Mouse (Mus musculus) neural tube, embryonic 15.5 days (tissue): ENCODE data around the gene Tmem150b. TPM values are rescaled to one million over a fixed set of nuclear protein-coding genes. Genes with fewer than 3 reads are reported as not detected.

Source experiments
- ATAC-seq: fragments of 200-750 bp; cut with Nextera tagmentation; 2 replicates; pipeline ENCODE4 v1.8.0; 2017; ENCODE audit warnings: mild to moderate bottlenecking, moderate TSS enrichment, moderate library complexity; ENCODE audit not compliant: low FRiP score
- H3K27ac ChIP-seq: fragments of 300-500 bp; sonication (generic); replicated peaks from 2 replicates; pipeline ENCODE4 v1.5.1; 2015; ENCODE audit warnings: mild to moderate bottlenecking, inconsistent platforms
- H3K27me3 ChIP-seq: fragments of 300-500 bp; sonication (generic); replicated peaks from 2 replicates; pipeline ENCODE4 v1.6.1; 2015; ENCODE audit warnings: inconsistent platforms
- H3K36me3 ChIP-seq: fragments of 300-500 bp; sonication (generic); 2 replicates; pipeline ENCODE4 v1.6.1; 2015; ENCODE audit warnings: inconsistent platforms
- H3K4me1 ChIP-seq: fragments of 300-500 bp; sonication (generic); 2 replicates; pipeline ENCODE4 v1.6.1; 2015; ENCODE audit warnings: inconsistent platforms
- H3K4me2 ChIP-seq: fragments of 300-500 bp; sonication (generic); 2 replicates; pipeline ENCODE4 v1.6.1; 2015; ENCODE audit warnings: inconsistent platforms, mild to moderate bottlenecking, moderate library complexity
- H3K4me3 ChIP-seq: fragments of 300-500 bp; sonication (generic); replicated peaks from 2 replicates; pipeline ENCODE4 v1.5.1; 2015; ENCODE audit warnings: mild to moderate bottlenecking, inconsistent platforms
- H3K9ac ChIP-seq: fragments of 300-500 bp; sonication (generic); replicated peaks from 2 replicates; pipeline ENCODE4 v1.6.1; 2015; ENCODE audit warnings: mild to moderate bottlenecking, inconsistent platforms
- H3K9me3 ChIP-seq: fragments of 300-500 bp; sonication (generic); replicated peaks from 2 replicates; pipeline ENCODE4 v1.6.1; 2016; ENCODE audit warnings: inconsistent platforms
- WGBS: fragments of 180-500 bp; shearing (Covaris S2); methylation state at CpG from one replicate; pipeline ENCODE4 v1.1.7; 2015; ENCODE audit warnings: mixed read lengths; 5-methylcytosine and 5-hydroxymethylcytosine counted together
- polyA plus RNA-seq: library from polyadenylated mRNA; unstranded; fragments of >200 nt; fragmentation: Nextera tagmentation; extraction: Ambion mirVana; gene quantifications from 2 replicates; pipeline ENCODE4 v1.2.1, GENCODE M21; 2015

Tmem150b gene
- polyA plus RNA-seq, 1 experiment from 2014 or later: 0.14 TPM

- no peaks in the 10 kb centered on the region for H3K9me3 ChIP-seq
- 0 out of 2 replicates have a peak, but pooled peaks cover 2% of the 10 kb centered on the region for H3K4me1 ChIP-seq
- H3K4me3 ChIP-seq: peak overlapping the region; percentile 28
- no peaks in the 10 kb centered on the region for H3K36me3 ChIP-seq
- H3K4me2 ChIP-seq: peak overlapping the region; percentile 58
- 43% methylated on average over 12 of the region's 12 CpGs for WGBS
- H3K9ac ChIP-seq: 0 out of 2 replicates have a peak overlapping the region, but pooled peaks have one; percentile 33
- ATAC-seq: peak; percentile 81
- H3K27ac ChIP-seq: no peak overlapping the region
- H3K27me3 ChIP-seq: 0 out of 2 replicates have a peak, but pooled peaks cover 4% of the 10 kb centered on the region
Measured at GRCm38 (mm10) chr7:4723508-4723907, 1.5 kb downstream of the Tmem150b start.

GRCm38 (mm10) chr7:4719276-4719675 lies 5.8 kb downstream of the Tmem150b start:
- H3K9me3 ChIP-seq: no peaks in the 10 kb centered on the region
- WGBS: 88% methylated on average over 3 of the region's 3 CpGs
- no peak overlapping the region for H3K9ac ChIP-seq
- ATAC-seq: no peak
- no peak overlapping the region for H3K4me2 ChIP-seq
- H3K4me1 ChIP-seq: 0 out of 2 replicates have a peak, but pooled peaks cover 2% of the 10 kb centered on the region
- peaks cover 30% of the 10 kb centered on the region for H3K36me3 ChIP-seq
- H3K27ac ChIP-seq: no peak overlapping the region
- H3K27me3 ChIP-seq: no peaks in the 10 kb centered on the region
- H3K4me3 ChIP-seq: no peak overlapping the region

- H3K9ac ChIP-seq: no peak overlapping the region
- no peak overlapping the region for H3K27ac ChIP-seq
- no peak for ATAC-seq
- H3K4me3 ChIP-seq: no peak overlapping the region
- H3K4me1 ChIP-seq: no peaks in the 10 kb centered on the region
- 77% methylated on average over 6 of the region's 6 CpGs for WGBS
- H3K9me3 ChIP-seq: no peaks in the 10 kb centered on the region
- no peaks in the 10 kb centered on the region for H3K27me3 ChIP-seq
- peaks cover 53% of the 10 kb centered on the region for H3K36me3 ChIP-seq
- no peak overlapping the region for H3K4me2 ChIP-seq
Measured at GRCm38 (mm10) chr7:4716955-4717354, 8.1 kb downstream of the Tmem150b start.

- Histone ChIP-seq H3K27ac (no peak overlapping the region), H3K4me1 (no peaks in the 10 kb centered on the region), H3K27me3 (no peaks in the 10 kb centered on the region), H3K4me2 (no peak overlapping the region), H3K9ac (no peak overlapping the region), H3K36me3 (peaks cover 94% of the 10 kb centered on the region), H3K4me3 (no peak overlapping the region), H3K9me3 (no peaks in the 10 kb centered on the region)
- WGBS: 93% methylated on average over 3 of the region's 3 CpGs
- no peak for ATAC-seq
Measured at GRCm38 (mm10) chr7:4712594-4712993, 12.5 kb downstream of the Tmem150b start.

GRCm38 (mm10) chr7:4705098-4705497 lies 20.0 kb downstream of the Tmem150b start:
- H3K4me2 ChIP-seq: no peak overlapping the region
- WGBS: 42% methylated on average over 18 of the region's 18 CpGs
- ATAC-seq: no peak
- no peak overlapping the region for H3K4me3 ChIP-seq
- H3K27me3 ChIP-seq: no peaks in the 10 kb centered on the region
- H3K27ac ChIP-seq: no peak overlapping the region
- H3K36me3 ChIP-seq: peaks cover 84% of the 10 kb centered on the region
- H3K9me3 ChIP-seq: no peaks in the 10 kb centered on the region
- H3K4me1 ChIP-seq: peaks cover 4% of the 10 kb centered on the region; the same call in 1 of the 2 replicates
- H3K9ac ChIP-seq: no peak overlapping the region

- Histone ChIP-seq H3K27me3 (no peaks in the 10 kb centered on the region), H3K27ac (no peak overlapping the region), H3K4me3 (no peak overlapping the region), H3K9me3 (no peaks in the 10 kb centered on the region), H3K4me1 (peaks cover 4% of the 10 kb centered on the region; the same call in 1 of the 2 replicates), H3K9ac (no peak overlapping the region), H3K36me3 (peaks cover 84% of the 10 kb centered on the region), H3K4me2 (no peak overlapping the region)
- no peak for ATAC-seq
- 91% methylated on average over 7 of the region's 7 CpGs for WGBS
Measured at GRCm38 (mm10) chr7:4703195-4703594, 21.9 kb downstream of the Tmem150b start.

GRCm38 (mm10) chr7:4702334-4702733 lies 22.7 kb downstream of the Tmem150b start:
- Histone ChIP-seq H3K4me2 (no peak overlapping the region), H3K36me3 (peaks cover 84% of the 10 kb centered on the region), H3K4me1 (peaks cover 4% of the 10 kb centered on the region; the same call in 1 of the 2 replicates), H3K4me3 (no peak overlapping the region), H3K9ac (no peak overlapping the region), H3K9me3 (no peaks in the 10 kb centered on the region), H3K27ac (no peak overlapping the region), H3K27me3 (no peaks in the 10 kb centered on the region)
- ATAC-seq: no peak
- WGBS: 45% methylated on average over 8 of the region's 8 CpGs

GRCm38 (mm10) chr7:4693004-4693403 lies 32.0 kb downstream of the Tmem150b start:
- Histone ChIP-seq H3K36me3 (peaks cover 49% of the 10 kb centered on the region), H3K4me3 (no peak overlapping the region), H3K27ac (no peak overlapping the region), H3K27me3 (no peaks in the 10 kb centered on the region), H3K9ac (no peak overlapping the region), H3K4me1 (peaks cover 24% of the 10 kb centered on the region), H3K4me2 (no peak overlapping the region), H3K9me3 (no peaks in the 10 kb centered on the region)
- ATAC-seq: no peak
- WGBS: 81% methylated on average over 6 of the region's 6 CpGs

- Histone ChIP-seq H3K4me1 (peaks cover 24% of the 10 kb centered on the region), H3K27ac (peak overlapping the region; percentile 89), H3K4me2 (peak overlapping the region; percentile 81), H3K4me3 (peak overlapping the region; percentile 80), H3K9ac (peak overlapping the region; percentile 100), H3K27me3 (no peaks in the 10 kb centered on the region), H3K36me3 (peaks cover 32% of the 10 kb centered on the region), H3K9me3 (no peaks in the 10 kb centered on the region)
- 6% methylated on average over 15 of the region's 35 CpGs for WGBS
- ATAC-seq: peak; percentile 74
Measured at GRCm38 (mm10) chr7:4690951-4691653, 33.9 kb downstream of the Tmem150b start.

- H3K4me1 ChIP-seq: peaks cover 24% of the 10 kb centered on the region
- H3K27ac ChIP-seq: peak within 1 kb of the TSS; percentile 89
- no peaks in the 10 kb centered on the region for H3K9me3 ChIP-seq
- peak within 1 kb of the TSS; percentile 100 for H3K9ac ChIP-seq
- peaks cover 25% of the 10 kb centered on the region for H3K36me3 ChIP-seq
- H3K4me3 ChIP-seq: peak within 1 kb of the TSS; percentile 80
- peak; percentile 93 for ATAC-seq
- peak within 1 kb of the TSS; percentile 81 for H3K4me2 ChIP-seq
- no peaks in the 10 kb centered on the region for H3K27me3 ChIP-seq
- 3% methylated on average over 7 of the region's 18 CpGs for WGBS
Measured at GRCm38 (mm10) chr7:4690387-4690786, 34.7 kb downstream of the Tmem150b start, which contains the start of gene Brsk1. Brsk1 (plus strand) TSS chr7:4690604.

- Histone ChIP-seq H3K4me3 (peak within 1 kb of the TSS; percentile 87), H3K27me3 (no peaks in the 10 kb centered on the region), H3K4me1 (peaks cover 21% of the 10 kb centered on the region), H3K27ac (peak within 1 kb of the TSS; percentile 82), H3K36me3 (peaks cover 20% of the 10 kb centered on the region), H3K4me2 (peak within 1 kb of the TSS; percentile 81), H3K9ac (peak within 1 kb of the TSS; percentile 68), H3K9me3 (no peaks in the 10 kb centered on the region)
- under 1% methylated on average over 32 of the region's 32 CpGs for WGBS
- peak; percentile 96 for ATAC-seq
Measured at GRCm38 (mm10) chr7:4684632-4685417, 40.2 kb downstream of the Tmem150b start, which contains the start of gene Hspbp1. Hspbp1 (minus strand) TSS chr7:4685068.
